Mouse (Mus musculus) embryo, embryonic 10 days (tissue): ENCODE measurements around the gene Tecta.
A peak's percentile ranks its signal among the peaks of the same experiment; 100 is the strongest.

ENCODE experiments used
- DNase-seq: peaks from one replicate; pipeline ENCODE4 v3.0.0-alpha.2; 2015; ENCODE audit warnings: low spot score

Gene Tecta

DNA sequence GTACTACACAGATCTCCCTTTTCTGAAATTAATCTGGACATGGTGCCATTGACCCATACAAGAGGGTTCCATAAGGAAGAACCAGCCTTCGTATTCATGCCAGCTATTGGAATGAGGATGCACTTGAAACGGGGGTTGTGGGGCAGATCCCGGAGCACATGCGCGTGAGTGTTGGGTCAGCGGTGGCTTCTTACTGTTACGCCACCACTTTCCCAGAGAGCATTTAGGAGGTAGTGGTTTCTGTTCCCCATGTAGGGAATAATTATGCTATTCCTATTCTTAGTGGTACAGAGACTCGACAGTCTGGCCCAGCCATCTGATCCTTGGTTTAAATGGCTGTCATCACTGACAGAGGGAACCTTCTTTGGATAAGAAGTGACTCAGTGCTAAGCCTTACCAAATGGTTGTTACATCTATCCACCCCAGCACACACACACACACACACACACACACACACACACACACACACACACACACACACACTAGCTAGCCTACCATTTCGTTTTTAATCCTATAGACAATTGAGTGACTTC lies 81.2 kb downstream of the Tecta start:
- no peak for DNase-seq

DNA sequence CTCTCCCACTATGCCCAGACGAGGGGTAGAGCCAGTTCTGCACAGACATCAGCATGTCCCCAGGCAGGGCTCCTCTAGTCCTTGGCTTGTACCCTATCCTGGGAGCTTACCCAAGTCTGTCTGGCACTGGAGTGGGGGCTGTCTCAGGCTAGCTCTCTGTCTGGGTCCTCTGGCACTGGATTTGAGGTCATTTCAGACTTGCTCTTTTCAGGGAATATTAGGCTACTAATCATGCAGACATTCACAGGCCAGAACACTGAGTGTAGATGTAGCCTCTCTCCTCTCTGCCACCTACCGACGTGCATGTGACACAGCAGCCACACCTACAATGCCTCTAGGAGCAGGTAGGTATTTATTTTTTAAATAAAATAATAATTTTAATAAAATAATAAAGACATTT lies 82.4 kb downstream of the Tecta start:
- DNase-seq: no peak

DNA sequence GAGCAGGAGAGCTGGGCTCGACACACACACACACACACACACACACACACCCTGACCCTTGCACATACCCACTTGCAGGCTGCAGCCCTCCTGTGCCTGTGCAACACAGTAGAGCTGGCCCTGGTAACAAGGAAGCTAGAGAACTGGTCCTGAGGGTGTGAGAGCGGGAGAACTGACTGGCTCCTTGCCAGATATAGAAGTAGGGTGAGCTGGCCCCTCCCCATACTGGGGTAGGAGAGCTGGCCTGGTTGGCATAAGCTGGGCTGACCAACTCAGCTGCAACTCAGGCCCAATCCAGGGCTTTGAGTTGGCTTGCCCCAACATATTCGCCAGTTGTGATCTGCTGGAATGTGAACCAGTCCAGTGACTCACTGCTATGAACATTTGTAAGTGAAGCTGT lies 83.9 kb downstream of the Tecta start:
- DNase-seq: no peak

DNA sequence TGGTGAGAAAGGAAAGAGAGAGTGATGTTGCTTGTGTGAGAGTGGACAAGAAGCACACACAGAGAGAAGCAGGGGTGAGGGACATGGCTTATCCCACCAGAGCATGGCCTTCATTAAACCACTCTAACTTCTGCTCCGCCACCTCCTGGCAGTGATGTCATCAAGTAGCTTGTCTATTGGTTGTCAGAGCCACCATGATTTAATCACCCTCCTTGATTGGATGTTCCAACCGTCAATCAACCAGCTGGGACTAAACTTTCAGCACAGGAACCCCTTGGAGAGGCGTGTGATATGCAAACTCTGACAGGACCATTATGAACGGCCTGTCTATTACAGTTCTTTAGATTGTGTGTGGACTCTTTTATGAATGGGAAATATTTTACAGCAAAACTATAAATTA lies 84.8 kb downstream of the Tecta start:
- peak; percentile 78 for DNase-seq

DNA sequence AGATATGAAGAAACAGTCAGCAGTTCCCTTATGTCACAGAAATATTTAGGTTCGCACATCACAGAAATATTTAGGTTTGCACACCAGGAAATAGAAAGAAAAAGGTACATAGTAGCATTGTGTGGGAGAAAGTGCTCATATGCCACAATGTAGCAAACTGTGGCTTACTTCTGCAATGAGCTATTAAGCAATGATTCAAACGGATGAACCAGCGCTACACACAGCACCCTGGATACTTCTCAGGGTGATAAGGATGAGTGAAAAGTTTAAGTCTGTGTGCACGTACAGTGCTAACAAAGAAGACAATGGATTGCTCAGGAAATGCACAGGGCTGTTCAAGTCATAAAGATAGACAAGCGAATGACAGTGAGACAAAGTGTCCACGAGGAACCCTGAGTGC lies 85.3 kb downstream of the Tecta start:
- no peak for DNase-seq

DNA sequence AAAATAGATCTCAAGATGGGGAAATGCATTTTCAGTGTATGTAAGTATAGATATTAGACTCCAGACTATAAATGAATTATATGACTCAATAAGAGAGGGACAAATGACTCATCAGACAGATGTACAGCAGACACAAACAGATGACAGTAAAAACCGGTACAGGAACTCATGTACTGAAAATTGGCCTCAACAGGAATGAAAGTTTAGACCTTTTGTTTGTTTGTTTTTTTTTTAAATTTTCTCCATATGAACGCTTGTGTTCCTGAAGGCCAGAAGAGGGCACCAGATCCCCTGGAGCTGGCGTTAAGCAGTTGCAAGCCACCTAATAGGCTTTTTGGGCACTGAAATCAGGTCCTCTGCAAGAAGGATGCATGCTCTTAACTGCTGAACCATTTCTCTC lies 85.9 kb downstream of the Tecta start:
- peak; percentile 40 for DNase-seq

DNA sequence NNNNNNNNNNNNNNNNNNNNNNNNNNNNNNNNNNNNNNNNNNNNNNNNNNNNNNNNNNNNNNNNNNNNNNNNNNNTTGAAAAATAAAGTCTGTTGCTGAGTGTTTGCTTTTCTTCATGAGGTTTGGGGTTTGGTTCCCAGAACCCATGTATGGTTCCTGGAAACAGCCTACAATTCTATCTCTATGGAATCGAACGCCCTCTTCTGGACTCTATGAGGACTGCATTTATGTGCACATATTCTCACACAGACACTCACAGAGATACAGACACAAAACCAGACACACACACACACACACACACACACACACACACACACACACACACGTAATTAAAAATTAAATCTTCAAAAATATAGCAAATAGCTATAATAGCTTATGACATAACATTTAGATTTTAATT lies 88.4 kb downstream of the Tecta start:
- no peak for DNase-seq

DNA sequence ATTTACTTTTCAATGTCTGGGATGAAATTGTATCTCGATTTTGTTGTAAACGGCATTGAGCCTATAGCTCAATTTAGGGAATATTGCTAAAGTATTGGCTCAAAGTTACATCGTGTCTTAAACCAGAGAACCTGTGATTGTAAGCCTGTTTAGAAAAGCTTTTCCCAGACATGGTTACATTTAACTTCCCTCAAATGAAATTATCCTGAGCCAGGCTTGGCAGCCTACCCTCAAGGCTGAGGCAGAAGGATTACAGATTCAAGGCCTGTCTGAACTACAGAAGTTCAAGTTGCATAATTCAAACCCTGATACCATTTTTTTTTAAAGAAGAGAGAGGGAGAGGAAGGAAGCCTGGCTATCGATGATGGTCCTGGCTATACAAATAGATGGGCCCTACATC lies 95.8 kb downstream of the Tecta start:
- no peak for DNase-seq

DNA sequence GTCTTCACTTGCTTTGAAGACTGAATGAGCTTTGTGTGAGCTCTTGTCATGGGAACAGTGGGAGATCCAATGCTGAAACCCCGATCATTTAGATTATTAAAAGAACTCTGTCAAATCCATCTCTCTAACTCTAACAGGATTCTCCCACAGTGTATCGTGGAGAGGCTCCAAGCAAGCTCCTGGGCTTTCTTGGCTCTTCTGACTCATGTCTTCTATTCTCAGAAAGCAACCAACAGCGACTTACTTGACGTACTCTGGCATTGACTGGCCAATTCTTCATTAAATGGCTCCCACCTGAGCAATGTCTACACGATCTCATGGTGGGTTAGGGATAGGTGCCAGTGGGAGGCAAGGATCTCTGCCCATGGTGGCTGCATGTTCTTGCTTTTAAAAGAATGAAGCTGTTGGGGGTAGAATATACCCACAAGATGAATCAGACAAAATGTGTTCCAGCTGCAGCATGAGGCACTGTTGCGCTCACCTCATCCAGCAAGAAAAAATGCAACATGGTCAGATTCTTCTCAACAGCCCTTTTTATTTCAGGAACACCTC lies 98.6 kb downstream of the Tecta start:
- DNase-seq: no peak

DNA sequence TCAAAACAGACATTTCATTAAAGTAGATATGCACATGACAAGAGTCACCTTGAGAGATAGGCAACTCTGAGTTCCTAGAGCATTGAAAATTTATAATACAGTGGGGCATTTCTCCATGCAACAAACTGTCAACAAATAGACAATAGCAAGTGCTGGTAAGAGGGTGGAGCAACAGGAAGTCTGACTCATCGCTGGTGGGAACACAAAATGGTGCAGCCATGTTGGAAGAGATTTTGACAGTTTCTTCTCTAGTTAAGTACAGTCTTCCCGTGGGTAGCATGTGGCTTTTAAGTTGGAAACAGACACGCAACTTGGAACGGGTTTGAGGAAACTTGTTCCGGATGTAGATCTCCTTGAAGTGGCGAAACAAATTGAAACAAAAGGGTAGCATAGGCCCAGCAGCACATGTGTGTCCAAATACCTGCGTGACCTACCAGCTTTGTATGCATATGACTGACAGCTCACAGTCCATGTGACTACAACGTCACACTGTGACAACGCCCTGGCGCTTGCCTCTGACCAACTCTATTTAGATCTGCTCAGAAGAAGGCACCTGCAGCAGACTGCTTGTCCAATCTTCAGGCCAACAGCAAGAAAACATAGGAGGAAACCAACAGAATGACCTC lies 103.3 kb downstream of the Tecta start:
- no peak for DNase-seq

DNA sequence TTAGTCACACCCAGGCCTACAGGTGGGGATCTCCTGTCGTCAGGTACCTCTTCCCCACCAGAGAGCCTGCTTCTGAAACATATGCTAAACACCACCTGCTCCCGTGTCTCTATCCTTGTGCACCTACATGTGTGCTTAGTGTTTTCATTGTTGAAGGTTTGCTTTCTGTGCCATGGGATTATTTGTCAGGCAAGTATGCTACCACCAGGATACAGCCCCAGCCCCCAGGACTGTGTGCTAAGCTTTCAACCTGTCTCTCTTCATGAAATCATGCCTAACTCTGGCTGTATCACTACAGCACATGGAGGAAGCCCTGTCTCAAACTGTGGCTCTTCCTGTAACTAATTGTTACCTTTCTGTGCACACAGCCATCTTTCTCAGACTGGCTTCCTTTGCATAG lies 105.6 kb downstream of the Tecta start:
- DNase-seq: no peak

DNA sequence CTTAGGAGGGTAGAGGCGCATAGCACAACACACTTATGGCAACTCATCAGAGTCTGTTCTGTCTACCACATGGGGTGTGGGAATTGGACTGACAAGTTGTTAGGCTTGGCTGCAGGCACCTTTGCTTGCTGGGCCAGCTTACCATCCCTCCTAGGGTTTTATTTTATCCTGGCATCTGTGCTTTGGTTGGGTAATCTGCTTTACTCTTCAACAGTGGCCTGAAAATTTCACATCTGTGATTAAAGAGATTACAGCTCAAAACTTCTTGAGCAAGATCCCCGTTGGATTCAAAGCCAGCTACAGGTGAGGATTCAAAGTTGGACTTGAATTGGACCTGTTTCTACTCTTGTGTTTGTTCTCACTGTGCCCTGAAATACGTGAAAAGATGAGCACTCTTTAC lies 106.1 kb downstream of the Tecta start:
- DNase-seq: no peak

DNA sequence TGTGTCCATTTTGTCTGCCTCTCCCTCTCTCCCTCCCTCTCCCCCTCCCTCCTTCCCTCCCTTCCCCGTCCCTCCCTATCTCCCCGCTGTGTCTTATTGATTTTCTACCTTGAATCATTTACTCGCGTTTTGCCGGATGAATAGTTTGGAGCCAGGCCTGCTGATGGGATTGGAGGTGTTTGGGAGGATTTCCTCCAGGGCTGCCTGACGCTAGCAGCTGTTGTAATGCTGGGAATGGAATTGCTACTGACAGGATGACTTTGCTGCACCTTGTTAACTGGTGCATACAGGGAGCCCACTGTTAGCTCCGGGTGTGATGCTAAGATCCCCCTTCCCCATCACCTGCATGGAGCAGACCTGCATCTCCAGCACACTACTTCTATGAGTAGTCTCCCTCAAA lies 106.7 kb downstream of the Tecta start:
- DNase-seq: no peak

DNA sequence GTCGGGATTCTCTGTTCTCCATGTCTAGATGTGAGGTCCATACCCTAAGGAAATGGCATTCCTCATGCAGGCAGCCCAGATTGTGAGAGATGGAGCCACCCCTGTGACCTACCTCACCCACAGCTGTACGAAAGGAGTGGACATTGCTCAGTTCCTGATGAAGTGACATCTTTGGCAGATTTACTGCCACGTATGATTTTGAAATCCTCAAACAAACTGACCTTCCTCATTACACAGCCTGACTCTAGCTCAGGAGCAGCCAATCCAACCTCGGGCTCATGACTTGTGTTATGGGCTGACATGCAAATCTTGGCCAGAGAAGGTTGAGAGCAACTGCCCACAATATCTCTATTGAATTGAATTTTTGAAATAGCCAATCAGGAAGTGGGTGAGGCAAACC lies 120.1 kb downstream of the Tecta start:
- no peak for DNase-seq
